Mouse (Mus musculus) embryonic fibroblast, embryonic 13.5 days (primary cell): ENCODE data around the gene Ptcra.

Experiments
- CTCF ChIP-seq: IDR thresholded peaks from 2 replicates; pipeline ENCODE4 v1.5.1; 2011; ENCODE audit warnings: mild to moderate bottlenecking, control low read depth, low read length, moderate library complexity, borderline replicate concordance; ENCODE audit not compliant: insufficient read depth
- POLR2A ChIP-seq: IDR thresholded peaks from 2 replicates; pipeline ENCODE4 v1.6.1; 2011; ENCODE audit warnings: low read depth, mild to moderate bottlenecking, control low read depth, low read length, moderate library complexity

DNA sequence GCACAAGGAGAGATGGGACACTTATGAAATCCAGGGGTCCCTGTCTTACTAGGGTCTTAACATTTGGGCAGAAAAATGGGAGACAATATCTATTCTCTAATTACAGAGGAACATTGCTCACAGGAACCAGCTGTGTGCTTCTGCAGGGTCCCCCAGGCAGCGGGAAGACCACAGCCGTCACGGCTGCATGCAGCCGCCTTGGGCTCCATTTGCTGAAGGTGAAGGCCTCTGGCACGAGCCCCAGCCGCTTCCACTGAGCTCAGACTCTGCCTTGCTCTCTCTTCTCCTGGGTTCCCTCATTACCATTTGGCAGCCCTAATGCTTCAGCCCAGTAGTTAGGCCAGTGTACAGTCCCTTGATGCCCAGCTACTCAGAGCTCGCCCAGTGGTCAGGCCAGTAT, 42.4 kb downstream of the Ptcra start:
- no peak for TF ChIP-seq CTCF
- TF ChIP-seq POLR2A, result no peak
